Mouse (Mus musculus): ENCODE results near the gene Cdipt.
A peak's percentile ranks its signal among the peaks of the same experiment; 100 is the strongest.

Cdipt gene

DNA sequence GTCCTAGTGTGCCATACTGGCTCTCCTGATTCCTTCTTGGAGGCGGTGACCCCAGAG, at the start of gene Cdipt:
TSS of gene Cdipt (plus strand) at position 22 of the 57 bp plus-strand sequence.
- DNase-seq (ENCODE audit: inconsistent ontology term): no peak

DNA sequence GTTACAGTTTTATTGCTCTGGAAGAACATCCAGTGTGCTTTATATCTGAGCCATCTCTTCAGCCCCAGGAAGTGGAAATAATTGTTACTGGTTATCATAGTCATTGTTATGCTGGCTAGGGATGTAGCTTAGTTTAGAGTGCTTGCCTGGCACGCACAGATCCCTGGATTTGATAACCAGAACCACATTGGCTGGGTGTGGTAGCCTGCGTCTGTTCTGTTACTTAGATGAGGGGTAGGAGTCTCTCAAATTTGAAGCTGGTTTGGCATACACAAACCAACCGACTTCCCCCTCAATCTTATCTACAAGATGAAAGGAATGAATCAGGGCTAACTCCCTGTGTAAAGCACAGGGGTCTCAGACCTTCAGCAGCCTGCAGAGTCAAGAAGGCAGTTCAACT, 49.4 kb upstream of the Cdipt start:
- DNase-seq (ENCODE audit: inconsistent ontology term): no peak

DNA sequence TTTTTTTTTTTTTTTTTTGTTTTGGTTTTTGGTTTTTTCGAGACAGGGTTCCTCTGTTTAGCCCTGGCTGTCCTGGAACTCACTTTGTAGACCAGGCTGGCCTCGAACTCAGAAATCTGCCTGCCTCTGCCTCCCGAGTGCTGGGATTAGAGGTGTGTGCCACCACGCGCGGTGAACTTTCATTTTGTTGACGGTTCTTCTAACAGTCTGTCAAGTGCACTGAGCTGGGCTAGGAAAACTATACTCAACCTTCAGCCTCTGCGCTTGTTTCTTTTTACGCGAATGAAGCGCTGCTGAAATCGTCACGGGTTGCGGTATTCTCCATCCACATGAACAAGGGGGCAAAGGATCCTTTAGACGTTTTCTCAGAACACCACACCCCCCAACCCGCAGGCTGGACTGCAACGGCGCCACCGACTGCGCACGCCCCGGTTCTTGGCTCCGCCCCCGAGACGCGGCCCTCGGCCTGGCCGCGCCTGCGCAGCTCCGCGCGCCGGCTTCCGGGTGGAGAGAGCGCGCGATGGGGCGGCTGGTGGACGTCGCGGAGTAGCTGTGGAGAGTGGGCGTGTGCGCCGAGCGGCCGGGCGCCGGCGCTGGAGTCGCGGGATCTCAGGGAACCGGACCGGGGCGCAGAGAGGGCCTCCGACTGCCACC, 47.2 kb upstream of the Cdipt start, which contains the start of gene Kctd13:
TSS of gene Kctd13 (plus strand) at position 496 of the 654 bp plus-strand sequence.
- peak; percentile 97 for DNase-seq (ENCODE audit: inconsistent ontology term)

- no peak for DNase-seq (ENCODE audit: inconsistent ontology term)
These were observed 46.7 kb upstream of the Cdipt start for GRCm38 (mm10) chr7:126929046-126929445.

DNA sequence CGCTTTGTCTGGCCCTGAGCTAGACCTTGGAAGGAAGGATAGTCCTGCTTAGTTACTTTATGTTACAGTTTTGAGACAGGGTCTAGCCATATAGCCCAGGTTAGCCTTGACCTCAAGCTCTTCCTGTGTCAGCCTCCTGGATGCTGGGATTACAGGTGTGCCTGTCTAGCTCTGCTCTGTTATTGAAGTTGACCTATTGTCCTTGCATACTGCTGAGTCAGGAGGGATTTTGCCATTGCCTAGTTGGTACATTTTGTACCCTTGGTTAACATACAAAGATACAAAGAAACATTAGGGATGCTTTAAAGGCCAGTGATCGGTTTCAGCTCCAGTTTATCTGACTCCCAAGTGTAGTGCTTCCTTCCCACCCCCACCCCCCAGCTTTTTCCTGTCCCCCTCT, 43.1 kb upstream of the Cdipt start:
- no peak for DNase-seq (ENCODE audit: inconsistent ontology term)

DNA sequence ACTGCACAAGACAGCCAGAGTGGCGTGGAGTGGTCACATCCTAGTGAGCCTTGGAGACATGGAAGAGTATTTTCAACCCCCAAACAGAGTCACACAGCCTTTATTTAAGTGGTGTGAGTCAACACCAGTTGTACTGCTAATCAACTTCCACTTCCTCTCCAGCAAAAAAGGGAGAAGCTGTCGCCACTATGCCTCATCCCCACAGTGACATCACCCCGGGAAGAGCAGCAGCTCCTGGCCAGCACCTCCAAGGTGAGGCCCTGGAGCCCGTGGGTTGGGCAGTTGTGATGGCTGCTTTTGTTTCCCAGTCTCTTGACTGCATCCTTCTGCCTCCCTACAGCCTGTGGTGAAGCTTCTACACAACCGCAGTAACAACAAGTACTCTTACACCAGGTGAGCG, 34.5 kb upstream of the Cdipt start:
- DNase-seq (ENCODE audit: inconsistent ontology term): no peak

GRCm38 (mm10) chr7:126941801-126942200, 33.9 kb upstream of the Cdipt start:
- no peak for DNase-seq (ENCODE audit: inconsistent ontology term)

DNA sequence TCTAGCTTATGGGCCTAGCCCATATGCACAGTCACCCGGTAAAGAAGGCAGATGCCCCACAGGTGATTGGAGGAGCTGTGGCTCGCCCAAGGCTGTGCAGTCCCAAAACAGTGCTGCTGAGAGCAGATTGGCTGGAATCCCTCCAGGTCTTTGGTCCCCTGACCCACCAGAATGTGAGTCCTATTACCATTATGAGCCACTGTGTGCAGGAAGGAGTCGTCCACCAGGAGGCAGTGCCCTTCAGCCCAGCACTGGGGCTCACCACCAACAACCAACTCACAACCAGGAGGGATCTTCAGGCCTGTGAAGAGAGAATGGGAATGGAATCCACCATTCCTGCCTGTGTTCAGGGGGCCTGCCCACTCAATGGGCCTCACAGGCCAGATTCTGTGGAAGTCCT, 29.2 kb upstream of the Cdipt start:
- peak; percentile 15 for DNase-seq (ENCODE audit: inconsistent ontology term)

DNA sequence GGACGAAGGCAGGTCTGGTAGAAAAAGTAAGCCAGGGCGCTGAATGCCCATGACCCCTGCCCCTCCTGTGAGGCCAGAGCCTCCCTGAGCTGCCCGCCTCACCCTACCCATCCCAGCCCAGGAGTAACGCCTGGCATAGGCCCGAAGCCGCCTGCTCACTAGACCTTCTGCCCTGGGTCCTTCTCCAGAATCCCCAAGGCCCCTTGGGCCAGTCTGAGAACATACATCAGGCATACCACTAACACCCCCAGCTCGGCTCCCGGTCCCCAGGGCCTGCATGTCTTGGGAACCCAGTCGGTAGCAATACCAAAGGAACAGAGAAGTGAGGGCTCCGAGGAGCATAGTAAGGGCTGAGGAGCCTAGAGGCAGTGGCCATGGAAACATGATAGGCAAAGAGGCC, 27.1 kb upstream of the Cdipt start:
- no peak for DNase-seq (ENCODE audit: inconsistent ontology term)

DNA sequence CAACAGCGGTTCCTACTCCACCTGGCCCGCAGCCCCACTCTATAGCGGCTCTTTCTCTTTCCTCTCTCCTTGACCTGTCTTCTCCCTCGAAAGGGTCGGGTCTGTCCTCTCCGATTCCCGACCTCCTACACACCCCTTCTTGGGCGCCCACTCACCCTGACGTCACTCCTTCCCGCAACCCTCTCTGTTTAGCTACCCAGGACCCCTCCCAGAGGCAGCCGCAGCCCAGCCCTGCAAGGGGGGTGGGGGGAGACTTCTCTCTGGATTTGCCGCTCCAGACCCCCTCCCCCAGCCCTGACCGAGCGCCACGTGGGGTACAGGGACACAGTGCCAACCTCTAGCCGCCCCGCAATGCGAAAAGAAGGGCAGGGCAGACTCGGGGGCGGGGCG, 26.3 kb upstream of the Cdipt start, which contains the start of gene Asphd1:
TSS of gene Asphd1 (minus strand) at position 180 of the 390 bp plus-strand sequence.
- no peak for DNase-seq (ENCODE audit: inconsistent ontology term)

GRCm38 (mm10) chr7:126949793-126950646, 25.7 kb upstream of the Cdipt start, which contains the start of gene Sez6l2:
Gene Sez6l2 (plus strand): TSS chr7:126950563.
- DNase-seq (ENCODE audit: inconsistent ontology term): peak; percentile 92

GRCm38 (mm10) chr7:126950647-126951615, 24.8 kb upstream of the Cdipt start:
- DNase-seq (ENCODE audit: inconsistent ontology term): no peak

DNA sequence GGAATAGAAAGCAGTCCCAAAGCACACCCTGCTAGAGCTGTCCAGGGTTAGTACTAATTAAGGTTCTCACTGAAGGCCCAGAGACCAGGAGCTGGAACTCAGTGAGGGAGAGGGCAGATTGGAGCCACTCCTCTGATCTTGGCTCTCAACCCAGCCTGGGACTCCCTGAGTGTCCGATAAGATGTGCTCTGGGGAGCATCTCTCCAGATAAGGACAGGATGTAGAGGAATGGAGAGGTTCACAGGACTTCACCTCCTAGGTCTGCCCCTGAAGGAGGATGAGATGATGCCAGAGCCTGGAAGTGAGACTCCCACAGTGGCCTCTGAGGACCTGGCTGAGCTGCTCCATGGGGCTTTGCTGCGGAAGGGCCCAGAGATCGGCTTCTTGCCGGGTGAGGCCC, 24.0 kb upstream of the Cdipt start:
- no peak for DNase-seq (ENCODE audit: inconsistent ontology term)

GRCm38 (mm10) chr7:126952646-126953045, 23.1 kb upstream of the Cdipt start:
- DNase-seq (ENCODE audit: inconsistent ontology term): no peak

DNA sequence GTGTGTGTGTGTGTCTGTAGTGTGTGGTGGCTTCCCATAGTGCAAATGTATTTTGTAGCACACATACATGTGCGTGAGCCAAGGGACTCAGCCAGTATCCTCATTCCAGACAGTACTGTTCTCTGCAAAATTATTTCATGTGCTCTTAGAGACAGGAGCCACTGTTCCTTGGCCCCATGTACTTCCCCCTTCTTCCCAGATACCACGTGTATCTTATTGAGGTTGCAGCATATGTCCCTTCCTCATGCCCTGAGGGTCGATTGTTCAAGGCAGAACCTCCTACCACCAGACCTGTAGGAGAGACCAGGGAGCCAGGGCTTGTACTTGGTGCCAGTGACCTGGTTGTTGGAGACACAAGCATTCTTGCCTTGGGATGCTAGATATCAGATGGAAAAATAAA, 20.6 kb upstream of the Cdipt start:
- no peak for DNase-seq (ENCODE audit: inconsistent ontology term)

DNA sequence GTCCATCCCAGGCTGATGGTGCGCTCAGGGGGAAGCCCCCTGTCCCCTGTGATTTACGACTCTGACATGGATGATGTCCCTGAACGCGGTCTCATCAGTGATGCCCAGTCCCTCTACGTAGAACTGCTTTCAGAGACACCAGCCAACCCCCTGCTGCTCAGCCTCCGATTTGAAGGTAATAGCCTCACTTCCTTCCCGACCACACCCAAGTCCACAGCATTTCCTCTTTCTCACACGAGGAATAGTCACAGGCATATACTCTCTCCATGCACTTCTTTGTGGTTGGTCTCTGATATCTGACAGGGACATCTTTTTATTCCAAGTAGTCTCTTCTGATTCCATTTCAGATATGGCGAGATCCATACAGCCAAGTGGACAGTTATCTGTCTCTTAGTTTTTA, 15.9 kb upstream of the Cdipt start:
- no peak for DNase-seq (ENCODE audit: inconsistent ontology term)

- DNase-seq (ENCODE audit: inconsistent ontology term): no peak
These were observed 14.6 kb upstream of the Cdipt start for GRCm38 (mm10) chr7:126961095-126961494.

DNA sequence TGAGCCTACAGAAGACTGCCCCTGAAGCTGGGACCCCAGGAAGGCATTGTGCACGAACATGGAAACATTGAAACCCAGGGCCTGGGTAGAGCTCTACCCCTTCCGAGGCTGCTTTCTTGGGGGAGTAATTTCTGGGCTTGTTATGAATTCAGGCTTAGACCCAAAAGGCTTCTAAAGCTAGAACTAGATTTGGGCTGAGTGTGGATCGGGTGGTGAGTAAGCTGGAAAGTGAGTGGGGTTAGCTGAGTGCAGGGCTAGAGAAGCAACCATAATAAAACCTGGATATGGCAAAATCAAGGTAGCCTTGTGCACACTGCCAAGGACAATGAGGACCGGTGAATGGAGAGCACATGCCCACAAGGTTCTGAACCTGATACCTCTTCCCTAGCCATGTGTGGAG, 13.7 kb upstream of the Cdipt start:
- DNase-seq (ENCODE audit: inconsistent ontology term): no peak

- DNase-seq (ENCODE audit: inconsistent ontology term): peak; percentile 35
These were observed 12.0 kb upstream of the Cdipt start for GRCm38 (mm10) chr7:126963548-126964286.

DNA sequence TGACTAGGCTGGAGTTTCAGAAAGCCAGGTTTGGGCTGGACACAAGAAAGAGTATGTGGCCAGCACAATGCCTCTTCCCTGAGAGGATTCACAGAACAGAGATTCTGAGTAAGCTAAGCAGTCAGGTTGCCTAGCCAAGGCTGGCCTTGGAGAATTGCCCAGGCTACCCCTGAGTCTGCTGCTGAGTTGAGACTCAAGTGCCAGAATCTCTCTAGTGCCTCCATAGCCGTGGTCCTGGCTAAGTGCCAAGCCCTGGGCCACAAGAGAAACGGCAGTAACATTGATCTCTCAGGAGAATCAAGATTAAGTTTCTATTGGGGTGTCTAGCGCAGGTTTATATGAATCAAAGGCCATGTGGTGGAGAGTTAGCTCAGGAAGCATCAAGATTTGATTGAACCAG, 10.1 kb upstream of the Cdipt start:
- DNase-seq (ENCODE audit: inconsistent ontology term): no peak

GRCm38 (mm10) chr7:126967361-126967760, 8.4 kb upstream of the Cdipt start:
- DNase-seq (ENCODE audit: inconsistent ontology term): no peak

DNA sequence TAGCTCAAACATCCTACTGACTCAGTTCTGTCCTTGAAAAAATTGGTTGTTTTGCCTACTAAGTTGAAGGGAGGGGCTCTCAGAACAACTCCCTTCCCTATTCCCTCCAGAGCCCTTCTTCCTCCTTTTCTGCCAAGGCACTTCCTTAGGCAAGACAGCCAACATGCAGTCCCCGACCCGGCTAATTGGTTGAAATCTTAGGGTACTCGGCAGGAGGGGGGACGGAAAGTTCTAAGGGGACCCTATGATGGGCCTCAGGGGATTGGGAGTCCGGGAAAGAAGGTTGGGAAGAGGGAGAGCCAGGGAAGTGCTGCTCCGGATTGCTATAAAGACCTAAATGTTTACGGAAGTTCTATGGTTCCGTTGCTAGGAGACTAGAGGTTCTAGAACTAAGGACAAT, 221 bp upstream of the Cdipt start:
- DNase-seq (ENCODE audit: inconsistent ontology term): no peak
